Mouse (Mus musculus) kidney, adult 2 months (tissue): ENCODE data around the gene Tmx4.

Source experiments
- CTCF ChIP-seq: fragments of 200-500 bp; conservative IDR thresholded peaks from 2 replicates; pipeline ENCODE4 v1.5.1; 2011; ENCODE audit warnings: low read depth, mild to moderate bottlenecking, control low read depth, low read length, moderate library complexity, mixed read lengths; ENCODE audit not compliant: insufficient read depth, insufficient read length
- POLR2A ChIP-seq: fragments of 200-500 bp; IDR thresholded peaks from one replicate; pipeline ENCODE4 v1.6.1; 2011; ENCODE audit warnings: low read depth, low read length, control low read depth

- no peak for TF ChIP-seq POLR2A
- TF ChIP-seq CTCF = no peak
Measured at GRCm38 (mm10) chr2:134544321-134545065, 99.5 kb downstream of the Tmx4 start.
